Mouse (Mus musculus) G1E-ER4 (cell line): ENCODE measurements around the gene Cep68. TPM values are rescaled to one million over a fixed set of nuclear protein-coding genes. Genes with fewer than 3 reads are reported as not detected.

ENCODE experiments used
- GATA1 ChIP-seq: IDR thresholded peaks from one replicate; pipeline ENCODE4 v1.8.0; 2012; ENCODE audit warnings: low read length, inconsistent platforms
- polyA plus RNA-seq: library from polyadenylated mRNA; stranded (reverse); fragments of >175 nt; gene quantifications from 2 replicates; pipeline ENCODE4 v1.2.3, GENCODE M21; 2012

Cep68 gene
- polyA plus RNA-seq, 1 experiment = 21.4 TPM

DNA sequence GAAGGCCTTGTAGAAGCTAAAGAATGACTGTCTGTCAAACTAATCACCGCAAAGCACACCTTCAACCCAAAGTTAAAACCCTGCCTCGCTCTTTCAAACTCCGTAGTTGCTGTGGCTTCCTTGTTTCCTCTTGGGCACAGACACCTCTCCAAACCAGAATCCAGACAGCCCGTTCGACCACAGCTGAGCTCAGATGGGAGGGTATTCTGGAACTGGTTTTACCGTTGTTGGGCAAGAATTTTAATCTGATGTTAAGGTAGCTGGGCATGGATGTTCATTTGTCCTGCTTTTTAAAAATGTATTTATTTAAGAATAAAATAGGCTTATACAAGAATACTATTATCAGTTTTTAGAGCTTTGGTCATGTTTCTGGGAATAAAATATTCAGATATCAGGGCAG lies 62.0 kb downstream of the Cep68 start:
- no peak for TF ChIP-seq GATA1

Other genes with a start within 250 kb of the Cep68 start
- gene Actr2, start 136.5 kb downstream of the Cep68 start, polyA plus RNA-seq = 94.1 and 134 TPM in 2 replicates
- gene Rab1a, start 48.0 kb downstream of the Cep68 start, polyA plus RNA-seq = 46.9 and 61.5 TPM in 2 replicates
- 3.2 and 3.8 TPM in 2 replicates for gene Slc1a4, start 83.3 kb upstream of the Cep68 start, polyA plus RNA-seq